Mouse (Mus musculus): Measurements from ENCODE around the gene Wdtc1.

GRCm38 (mm10) chr4:133390042-133390441, 36.8 kb upstream of the Wdtc1 start:
- TF ChIP-seq CTCF (IDR thresholded peaks at IDR 0.05) (no peak), EP300 (IDR thresholded peaks at IDR 0.05; ENCODE audit: insufficient read depth, low read depth, low read length) (no peak), POLR2A (IDR thresholded peaks at IDR 0.05; ENCODE audit: insufficient read depth, low read depth, low read length) (no peak)

Measured in heart, adult 2 months (tissue).